Mouse (Mus musculus): ENCODE measurements around the gene Bahcc1.

The Bahcc1 gene

GRCm38 (mm10) chr11:120320156-120320555, 87.4 kb downstream of the Bahcc1 start:
- DNase-seq, result no peak

- DNase-seq, result no peak
Measured at GRCm38 (mm10) chr11:120335431-120336021, 102.8 kb downstream of the Bahcc1 start.

GRCm38 (mm10) chr11:120337447-120337846, 104.7 kb downstream of the Bahcc1 start:
- no peak for DNase-seq

- no peak for DNase-seq
Measured at GRCm38 (mm10) chr11:120338786-120339185, 106.0 kb downstream of the Bahcc1 start.

- no peak for DNase-seq
Measured at GRCm38 (mm10) chr11:120339978-120340513, 107.3 kb downstream of the Bahcc1 start.

GRCm38 (mm10) chr11:120341661-120342060, 108.9 kb downstream of the Bahcc1 start:
- DNase-seq, result no peak
